Mouse (Mus musculus): ENCODE data around the gene Mettl14. TPM values are rescaled to one million over a fixed set of nuclear protein-coding genes. Genes with fewer than 3 reads are reported as not detected.

The Mettl14 gene
- polyA plus RNA-seq, 2 experiments from 2014 or later: 13.5 to 20.8 TPM

DNA sequence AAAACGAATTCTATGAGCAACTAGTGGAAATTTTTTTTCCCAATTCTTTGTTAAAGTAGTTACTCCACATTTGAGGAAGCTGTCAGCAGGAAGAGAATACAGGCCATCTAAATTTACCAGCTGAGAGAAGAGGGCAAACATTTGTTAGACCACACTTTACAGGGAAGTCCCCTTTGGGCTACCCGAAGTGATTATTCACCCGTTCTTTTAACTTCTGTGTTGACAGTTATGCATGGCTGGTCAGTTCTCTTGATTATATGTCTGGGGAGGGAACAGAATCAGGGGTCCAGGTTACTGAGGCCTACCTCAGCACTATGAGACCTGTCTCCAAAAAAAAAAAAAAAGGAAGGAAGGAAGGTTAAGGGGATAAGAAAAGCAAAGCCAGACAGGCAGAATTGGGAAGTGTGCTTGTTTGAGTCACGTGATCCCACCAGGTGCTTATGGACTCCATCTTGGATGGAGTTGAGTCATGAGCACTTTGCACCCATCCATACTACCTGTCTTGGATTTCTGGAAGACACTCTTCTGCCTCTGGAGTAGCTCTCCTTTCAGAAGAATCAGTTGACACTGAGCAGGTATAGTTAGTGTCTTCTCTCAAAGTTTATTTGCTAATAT is 29.4 kb downstream of the Mettl14 start:
- no peak for ATAC-seq

DNA sequence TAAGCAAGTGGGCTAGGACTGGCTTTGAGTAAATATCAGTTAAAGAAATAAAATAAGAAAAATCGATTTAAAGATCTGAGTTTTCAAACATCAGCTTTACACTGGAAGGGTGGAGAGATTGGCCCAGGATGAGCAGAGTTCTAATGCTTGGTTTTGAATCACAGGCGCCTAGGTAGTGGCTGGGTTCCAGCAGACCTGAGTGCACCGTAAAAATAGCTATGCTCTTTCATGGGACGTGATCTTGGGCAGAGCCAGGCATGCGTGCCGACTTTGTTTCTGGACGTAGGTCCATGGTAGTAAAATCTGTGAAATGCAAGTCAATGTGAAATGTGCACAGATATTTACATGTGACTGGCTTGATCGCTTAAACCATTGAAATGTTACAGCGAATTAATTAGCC is 31.5 kb downstream of the Mettl14 start:
- no peak for ATAC-seq

DNA sequence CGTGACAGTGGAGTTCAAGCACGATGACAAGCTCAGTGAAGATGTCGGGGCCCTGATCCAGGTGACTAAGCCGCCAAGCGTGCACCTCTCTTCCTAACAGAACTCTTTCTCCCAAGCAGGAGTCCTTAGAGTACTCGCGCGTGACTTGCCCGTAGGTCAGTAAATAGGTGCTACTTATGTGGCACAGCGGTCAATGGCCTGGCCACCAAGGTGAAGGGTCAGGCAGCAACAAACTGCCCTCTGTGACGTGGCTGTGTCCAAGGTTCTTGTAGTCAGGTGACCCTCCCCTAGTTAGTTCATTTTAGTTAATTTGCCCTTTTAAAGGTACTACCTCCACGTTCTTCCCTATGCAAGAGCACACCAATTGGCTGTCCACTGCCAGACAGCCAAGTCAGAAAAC is 32.2 kb downstream of the Mettl14 start:
- ATAC-seq: no peak

DNA sequence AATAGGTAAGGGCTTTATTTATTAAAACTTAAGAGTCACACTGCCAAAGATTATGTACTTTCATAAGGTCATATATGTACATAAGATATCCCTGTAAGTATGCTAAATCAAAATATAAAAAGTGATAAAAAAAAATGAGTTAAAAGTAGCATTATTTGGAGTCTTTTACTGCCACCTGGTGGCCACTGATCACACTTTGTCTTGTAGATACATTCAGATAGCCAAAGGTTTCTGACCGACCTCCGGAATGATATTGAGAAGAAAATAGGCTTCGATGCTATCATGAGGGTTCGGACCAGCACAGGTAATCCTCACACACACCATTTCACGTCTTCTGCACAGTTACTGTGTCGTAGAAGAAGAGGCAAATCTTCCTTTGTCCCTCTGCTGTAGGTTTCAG is 32.7 kb downstream of the Mettl14 start:
- no peak for ATAC-seq

DNA sequence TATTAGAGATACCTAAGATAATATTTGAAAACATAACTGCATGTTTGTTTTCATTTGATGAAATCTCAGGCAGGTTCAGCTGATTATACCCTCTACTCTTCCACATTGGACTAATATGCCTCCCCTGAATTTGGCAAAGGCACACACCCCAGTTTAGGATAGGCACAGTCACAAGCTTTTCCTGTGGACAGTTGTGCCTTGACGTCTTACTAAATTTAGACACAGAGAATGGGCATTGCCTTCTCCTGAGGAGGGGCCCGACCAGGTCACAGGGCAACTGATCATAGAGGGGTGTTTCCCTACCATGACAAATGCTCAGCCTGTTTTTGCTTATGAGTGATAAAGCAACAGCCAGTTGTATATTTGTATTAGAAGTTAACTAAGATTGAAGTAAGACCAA is 34.4 kb downstream of the Mettl14 start:
- ATAC-seq: no peak

DNA sequence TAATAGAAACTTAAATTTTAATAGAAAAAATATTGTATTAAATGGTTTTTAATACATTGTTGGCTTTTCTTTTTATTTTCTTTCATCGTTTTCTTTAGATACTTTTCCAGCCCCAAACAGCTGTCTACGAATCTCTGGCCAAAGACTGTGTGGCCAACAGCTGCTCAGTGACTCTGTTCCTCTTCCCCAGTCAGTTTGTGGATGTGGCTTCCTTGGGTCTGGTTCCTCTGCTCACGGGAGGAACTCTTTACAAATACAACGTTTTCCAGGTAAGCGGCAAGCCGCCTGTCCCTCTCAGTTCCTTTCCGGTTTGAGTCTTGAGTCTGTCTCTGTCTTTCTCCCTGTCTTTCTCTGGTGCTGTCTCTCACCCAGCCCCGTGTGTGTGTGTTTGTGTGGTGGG is 35.3 kb downstream of the Mettl14 start:
- ATAC-seq: no peak

DNA sequence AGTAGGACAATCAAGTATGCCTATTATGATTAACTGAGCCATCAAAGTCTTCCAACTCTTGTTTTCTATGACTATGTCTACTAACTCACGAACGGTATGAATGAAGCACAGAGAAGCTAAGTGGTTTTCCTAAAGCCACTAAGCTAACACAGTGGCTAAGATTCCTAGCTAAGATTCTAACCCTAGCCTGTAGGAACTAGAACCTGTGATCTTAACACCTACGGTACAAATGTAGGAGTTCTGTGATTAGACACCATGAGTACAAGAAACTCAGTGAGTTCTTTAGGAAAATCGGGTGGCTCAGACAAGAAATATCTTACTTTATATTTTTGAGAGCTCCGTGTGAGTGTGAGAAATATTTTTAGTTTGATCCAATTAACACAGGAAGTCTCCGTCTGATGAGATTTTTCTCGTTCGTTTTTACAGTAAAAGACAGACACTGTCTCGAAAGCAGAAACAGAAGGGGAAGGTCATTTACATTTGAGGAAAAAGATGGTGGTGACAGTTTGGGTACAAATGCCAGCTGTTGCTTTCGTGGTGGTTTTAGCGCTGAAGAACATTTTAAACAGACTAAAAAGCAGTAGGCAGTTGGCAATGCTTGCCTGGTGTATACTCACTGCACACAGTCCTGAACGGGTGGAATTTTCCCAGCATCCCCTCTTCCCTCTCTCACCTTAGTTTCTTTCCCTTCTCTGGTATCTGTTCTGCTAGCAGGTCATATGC is 37.7 kb downstream of the Mettl14 start:
- ATAC-seq: no peak

DNA sequence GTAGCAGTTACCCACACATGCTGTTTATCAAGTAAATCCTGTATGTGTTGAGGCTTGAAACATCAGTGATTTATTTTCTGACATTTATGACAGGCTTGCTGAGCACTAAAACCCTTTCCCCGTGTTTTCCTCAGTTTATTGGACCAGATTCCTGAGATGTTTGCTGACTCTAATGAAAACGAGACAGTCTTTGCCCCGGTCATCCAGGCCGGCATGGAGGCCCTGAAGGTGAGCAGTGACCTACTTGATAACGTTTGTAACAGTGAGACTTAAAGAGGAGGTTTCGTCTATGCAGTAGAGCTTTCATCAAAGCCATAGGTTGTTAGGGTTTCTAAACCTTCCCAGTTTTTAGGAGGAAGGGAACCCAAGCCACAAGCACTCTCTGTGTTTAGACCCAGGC is 42.2 kb downstream of the Mettl14 start:
- ATAC-seq: no peak

DNA sequence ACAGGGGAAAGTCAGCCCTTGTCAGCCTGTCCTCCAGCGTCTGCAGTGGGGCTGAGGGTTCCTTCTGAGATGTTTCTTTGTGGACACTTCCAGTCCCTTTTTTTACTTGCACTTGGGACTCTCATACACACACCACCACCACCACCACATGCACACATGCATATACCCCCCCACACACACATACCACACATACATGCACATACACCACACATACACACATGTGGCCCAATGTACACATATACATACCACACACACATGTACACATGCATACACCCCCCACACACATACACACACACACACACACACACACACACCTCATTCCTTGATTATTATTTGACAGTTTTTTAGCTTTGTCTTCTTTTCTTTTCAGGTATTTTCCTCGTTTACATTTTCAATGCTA is 44.9 kb downstream of the Mettl14 start:
- ATAC-seq: no peak

DNA sequence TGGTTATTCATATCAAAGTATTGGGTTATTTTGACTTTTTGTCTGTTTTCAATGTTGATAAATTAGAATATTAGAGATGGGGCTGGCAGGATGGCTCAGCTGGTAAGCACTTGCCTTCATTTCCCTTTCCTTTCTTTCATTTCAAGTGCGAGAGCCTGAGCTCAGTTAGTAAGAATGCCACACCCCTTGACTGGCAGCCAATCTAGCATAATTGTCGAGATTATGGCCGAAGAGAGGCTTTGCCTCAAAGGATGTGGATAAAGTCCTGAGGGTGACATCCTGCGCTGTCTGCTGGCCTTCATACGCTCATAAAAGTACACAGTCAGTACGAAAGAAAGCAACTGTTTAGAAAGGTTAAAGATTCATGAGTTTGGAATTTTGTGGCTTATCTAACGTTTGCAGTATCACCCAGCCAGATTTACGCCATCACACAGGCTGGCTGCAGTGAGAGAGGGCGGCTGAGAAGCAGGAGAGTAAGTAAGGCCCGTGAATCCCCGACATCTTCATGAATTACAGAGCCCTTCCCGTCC is 47.2 kb downstream of the Mettl14 start:
- ATAC-seq: no peak

DNA sequence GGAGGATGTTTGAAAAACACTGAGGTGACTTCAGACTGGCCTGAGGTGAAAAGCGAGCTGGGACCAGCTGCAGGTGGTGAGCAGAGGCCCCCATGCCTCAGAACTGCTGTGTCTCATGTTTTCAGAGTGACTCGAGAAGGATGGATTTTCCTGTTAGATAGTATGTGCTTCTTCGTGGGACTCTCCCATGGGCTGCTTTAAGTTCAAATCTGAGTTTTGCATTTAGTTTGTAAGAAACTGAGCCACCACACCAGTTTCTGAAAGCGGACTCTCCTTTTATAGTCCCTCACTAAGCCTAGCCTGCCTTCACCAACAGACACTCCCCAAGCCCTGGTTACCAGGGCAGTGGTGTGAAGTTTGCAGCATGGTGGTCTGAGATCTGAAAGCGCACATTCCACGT is 48.1 kb downstream of the Mettl14 start:
- no peak for ATAC-seq

DNA sequence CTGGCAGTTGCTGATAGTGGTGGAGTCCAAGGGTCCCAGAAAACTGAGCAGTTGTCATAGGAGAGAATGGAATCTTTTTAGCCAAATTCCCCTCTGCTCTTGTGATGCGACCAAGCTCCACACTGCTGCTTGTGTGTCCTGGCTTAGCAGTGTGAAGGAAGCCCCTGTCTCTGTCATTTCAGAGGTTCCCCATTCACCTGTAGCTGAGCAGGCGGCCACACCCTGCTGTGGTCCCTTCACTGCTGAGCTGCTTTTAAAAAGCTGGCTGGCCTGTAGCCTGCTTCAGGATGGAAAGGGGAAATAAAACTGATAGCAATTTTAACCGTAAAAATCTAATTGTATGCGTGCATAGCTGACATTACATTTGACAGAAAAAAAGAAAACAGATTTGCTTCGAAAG is 49.0 kb downstream of the Mettl14 start:
- ATAC-seq: no peak

DNA sequence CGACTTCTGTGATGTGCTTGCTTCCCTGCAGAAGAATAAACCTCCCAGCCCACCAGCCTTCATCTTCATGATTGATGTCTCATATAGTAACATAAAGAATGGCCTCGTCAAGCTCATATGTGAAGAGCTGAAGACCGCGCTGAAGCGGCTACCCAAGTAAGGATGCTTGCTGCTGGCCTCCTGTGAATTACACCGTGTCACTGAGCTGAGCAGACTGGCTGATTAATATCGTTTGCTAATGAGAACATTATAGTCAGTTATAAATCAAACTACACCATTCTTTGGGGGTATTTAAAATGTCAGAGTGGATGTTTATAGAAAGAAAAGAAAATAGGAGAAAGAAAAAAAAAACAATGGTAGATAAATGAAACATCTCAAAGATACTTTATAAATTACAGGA is 49.5 kb downstream of the Mettl14 start:
- no peak for ATAC-seq

DNA sequence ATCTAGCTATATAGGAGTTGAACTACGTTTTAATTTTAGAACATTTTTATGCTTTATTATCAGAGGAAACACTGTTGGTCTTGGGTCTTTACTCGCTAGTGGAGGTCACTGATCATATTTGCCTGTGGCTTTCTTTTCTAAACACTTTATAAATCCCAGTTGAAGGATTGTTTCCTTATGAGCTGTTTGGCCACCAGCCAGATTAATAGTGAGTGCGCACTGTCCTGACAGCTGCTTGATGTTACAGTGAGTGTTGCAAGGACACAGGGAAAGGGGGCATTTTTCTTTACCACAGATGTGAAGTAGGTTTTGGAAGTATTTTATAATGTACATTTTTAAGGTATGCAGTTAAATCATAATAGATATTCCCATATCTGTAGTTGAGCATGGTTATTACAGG is 50.4 kb downstream of the Mettl14 start:
- ATAC-seq: no peak

DNA sequence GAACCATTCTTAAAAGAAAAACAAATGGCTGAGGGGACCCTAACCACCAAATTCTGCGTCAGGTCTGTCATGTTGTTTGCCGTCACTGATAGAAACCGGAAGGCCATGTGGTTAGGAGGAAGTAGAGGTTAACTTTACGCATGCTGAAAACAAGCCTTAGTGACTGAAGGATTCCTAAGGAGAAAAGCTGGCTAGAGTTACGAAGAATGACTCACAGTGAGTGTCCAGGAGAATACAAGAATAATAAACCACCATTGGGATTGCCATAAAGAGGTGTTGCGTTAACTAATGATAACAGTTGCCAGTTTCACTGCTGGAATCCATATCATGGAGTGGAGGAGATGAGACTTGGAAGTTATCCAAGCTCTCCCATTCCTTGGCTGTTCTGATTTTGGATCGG is 51.0 kb downstream of the Mettl14 start:
- no peak for ATAC-seq

DNA sequence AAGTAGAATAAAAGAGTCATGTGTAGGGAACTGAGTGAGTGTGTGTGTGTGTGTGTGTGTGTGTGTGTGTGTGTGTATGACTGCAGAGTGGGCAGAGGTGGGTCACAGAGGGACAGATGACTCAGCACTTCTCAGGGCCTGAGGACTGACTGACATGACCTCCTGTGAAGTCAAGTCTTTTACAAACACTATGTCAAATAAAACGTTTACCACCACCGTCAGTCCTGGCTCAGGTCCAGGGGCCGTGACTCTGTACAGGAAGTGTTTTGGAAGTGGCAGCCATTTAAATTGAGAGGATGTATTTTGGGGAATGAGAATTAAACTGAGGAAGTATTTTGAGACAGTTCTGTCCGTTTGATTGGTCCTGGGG is 52.9 kb downstream of the Mettl14 start:
- ATAC-seq: no peak

DNA sequence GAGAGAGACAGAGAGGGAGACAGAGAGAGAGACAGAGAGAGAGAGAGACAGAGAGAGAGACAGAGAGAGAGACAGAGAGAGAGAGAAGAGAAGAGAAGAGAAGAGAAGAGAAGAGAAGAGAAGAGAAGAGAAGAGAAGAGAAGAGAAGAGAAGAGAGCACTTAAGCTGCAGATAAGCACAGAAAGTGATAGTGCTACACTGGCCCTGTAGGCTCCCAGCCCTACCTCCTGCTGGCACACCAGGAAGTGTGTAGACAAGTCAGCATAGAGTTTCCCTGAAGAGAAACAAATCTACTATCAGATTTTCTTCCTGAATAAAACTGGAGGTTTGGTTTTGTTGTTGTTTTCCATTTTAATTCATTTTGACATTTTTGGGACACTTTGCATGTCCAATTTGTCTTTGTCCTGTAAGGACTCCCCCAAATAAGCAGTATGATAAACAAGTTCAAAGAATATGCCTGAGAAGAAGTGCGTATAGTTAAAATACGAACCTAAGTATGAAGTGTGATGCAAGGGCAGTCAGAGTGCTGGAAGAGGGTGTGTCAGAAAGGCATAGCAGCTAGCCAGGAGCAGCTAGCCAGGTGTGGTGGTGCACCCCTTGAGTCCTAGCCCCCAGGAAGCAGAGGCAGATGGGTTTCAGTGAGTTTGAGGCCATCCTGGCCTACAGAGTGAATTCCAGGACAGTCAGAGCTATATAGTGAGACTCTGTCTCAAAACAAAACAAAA is 53.4 kb downstream of the Mettl14 start:
- ATAC-seq: no peak

DNA sequence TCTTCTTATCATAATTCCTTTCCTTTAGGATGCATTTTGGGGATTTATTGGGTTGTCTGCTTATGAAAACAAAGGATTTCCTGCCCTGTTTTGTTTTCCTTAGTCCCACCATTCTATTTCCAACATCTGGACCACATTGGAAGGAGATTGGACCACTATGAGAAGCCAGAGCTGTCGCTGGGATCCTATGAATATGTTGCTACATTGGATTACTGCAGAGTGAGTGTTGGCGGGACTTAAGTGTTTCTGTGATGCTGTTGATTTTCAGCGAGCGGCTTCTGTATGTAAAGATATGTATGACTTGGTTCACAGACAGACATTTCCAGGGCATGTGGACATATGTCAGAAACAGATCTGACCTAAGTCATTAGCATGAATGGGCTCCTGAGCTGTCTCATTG is 55.7 kb downstream of the Mettl14 start:
- no peak for ATAC-seq

DNA sequence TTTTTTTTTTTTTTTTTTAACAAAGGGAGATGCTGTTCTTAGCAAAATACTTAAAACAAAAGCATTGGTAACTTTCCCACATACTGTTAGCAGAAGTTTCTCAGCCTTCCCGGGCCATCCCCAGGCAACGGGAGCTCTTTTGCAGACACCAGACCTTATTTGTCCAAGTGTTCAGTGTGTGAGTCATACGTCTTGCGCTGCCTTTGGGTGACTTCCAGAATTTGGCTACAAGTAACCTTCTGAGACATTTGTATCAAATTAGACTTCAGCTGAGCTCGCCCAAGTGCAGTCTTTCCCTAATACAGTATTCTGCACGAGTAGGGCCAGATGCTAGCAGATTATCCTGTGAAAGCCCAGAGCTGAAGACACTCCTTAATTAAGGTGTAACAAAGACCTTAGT is 56.7 kb downstream of the Mettl14 start:
- no peak for ATAC-seq

DNA sequence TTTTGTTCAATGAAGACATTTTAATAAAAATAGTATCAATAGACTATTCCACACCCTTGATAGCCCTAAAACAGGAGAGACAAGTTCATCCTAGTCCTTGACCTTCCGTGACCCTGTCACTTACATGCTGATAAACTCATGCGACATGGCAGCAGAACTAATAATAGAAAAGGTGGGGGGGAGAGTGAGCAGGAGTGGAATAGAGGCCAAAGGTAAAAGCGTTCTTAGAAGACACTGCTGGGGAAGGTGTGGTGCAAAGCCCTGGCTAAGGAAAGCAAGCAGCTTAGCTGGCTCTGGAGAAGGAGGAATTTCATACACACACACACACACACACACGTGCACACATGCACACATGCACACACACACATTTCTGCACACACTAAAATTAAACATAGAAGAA is 61.6 kb downstream of the Mettl14 start:
- no peak for ATAC-seq

DNA sequence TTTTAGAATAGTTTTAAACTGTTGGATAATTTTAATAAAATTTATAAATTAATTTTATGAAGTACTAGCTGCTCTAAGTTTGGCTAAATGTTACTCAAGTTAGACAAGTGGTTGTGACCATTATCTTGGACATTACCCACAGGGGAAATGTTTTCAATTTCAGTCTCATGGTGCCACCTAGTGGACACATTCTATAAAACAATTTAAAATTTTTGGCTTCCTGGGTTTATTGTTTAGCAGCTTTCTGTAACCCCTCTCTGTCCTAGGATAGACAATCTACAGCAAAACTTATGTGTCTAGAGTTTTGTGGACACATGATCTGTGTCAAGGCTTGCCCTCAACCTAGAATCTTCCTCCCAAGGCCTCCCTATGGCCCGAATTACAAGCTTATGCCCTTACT is 63.8 kb downstream of the Mettl14 start:
- peak; percentile 72 for ATAC-seq

DNA sequence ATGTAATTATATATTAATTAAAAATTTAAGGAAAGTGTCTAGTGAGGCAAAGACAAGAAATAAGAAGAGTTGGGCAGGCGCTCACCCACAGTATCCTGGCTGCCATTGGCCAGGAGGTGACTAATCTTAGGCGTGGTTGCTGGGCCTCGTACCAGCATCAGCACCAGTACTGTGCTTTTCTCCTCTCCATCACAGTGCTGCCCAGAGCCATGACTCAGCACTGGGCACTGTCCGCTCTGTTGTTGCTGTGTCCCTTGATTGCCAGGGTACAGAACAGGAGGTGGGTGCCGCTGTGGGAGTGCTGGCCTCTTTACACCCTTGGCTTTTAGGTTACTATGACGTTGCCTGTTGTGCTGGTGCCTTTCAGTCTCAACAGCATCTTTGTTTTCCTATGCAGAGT is 64.3 kb downstream of the Mettl14 start:
- ATAC-seq: no peak

DNA sequence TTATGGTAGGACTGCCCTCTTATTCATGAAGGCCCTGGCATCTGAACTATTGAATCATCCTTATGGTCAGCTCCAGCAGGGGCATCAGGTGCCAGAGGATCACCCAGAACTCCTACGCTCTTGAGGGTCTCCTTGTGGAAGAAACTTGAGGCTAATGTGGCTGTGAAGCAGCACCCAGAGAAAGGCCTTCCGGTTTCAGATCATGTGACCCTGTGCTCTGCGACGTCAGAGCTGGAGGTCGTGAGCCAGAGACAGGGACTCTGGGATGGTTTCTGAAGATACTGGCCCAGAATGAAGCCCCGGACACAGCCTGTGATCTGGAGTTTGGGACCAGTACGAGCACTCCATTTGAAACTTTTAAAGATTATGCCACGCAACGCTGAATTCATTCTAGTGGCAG is 65.6 kb downstream of the Mettl14 start:
- ATAC-seq: no peak

Measured in activated CD4-positive, CD25-positive, alpha-beta regulatory T cell, adult 4 months (primary cell).